Comparison of ENCODE assay signal across 11 mouse cellular contexts in the genomic region with DNA sequence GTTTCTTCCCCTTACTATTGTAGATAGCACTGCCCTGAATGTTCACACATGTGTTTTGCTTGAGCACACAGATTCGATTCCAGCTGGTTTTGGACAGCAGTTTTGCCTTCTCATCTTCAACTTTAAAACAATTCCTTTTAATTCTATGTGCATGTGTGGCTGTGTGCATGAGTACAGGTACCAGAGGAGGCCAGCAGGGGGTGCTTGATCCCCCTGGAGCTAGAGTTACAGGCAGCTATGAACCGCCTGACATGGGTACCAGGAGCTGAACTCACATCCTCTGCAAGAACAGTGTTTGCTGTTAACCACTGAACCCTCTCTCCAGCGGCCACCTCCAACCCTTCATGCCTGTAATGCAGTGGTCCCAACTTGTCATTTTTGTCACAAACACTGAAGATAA. TPM values are rescaled to one million over a fixed set of nuclear protein-coding genes. Genes with fewer than 3 reads are reported as not detected.
DNase-seq lines count a peak whose midpoint lies in the region; ATAC-seq and TF ChIP-seq lines count a peak whose summit lies in the region.
"Had no signal": no experiment of that assay in that cellular context is flagged by ENCODE, and none has a peak within 500 bp of the region (broad histone marks: within the 10 kb centered on the region; RNA-seq: fewer than 3 reads in every experiment).

No protein-coding gene starts in this region.

- no peak overlapping the region for H3K4me2 ChIP-seq in kidney, postnatal 0 days (ENCODE audit: low read length)
- H3K4me2 ChIP-seq in kidney, embryonic 15.5 days: no peak overlapping the region
- H3K4me2 ChIP-seq: forebrain, embryonic 13.5 days; lung, embryonic 15.5 days had no signal

- peaks cover 33% of the 10 kb centered on the region for H3K36me3 ChIP-seq in kidney, postnatal 0 days (ENCODE audit: insufficient read depth, low read length)
- H3K36me3 ChIP-seq in kidney, embryonic 15.5 days: peaks cover 66% of the 10 kb centered on the region

- no peak for DNase-seq in kidney, postnatal 0 days (ENCODE audit: low spot score)
- peak; percentile 16 for DNase-seq in thymus, postnatal 0 days (ENCODE audit: low spot score)
- no peak for DNase-seq in thymus, adult 18-20 months
- no peak for DNase-seq in frontal cortex, postnatal 25 days (ENCODE audit: low spot score in 2 of 2)
- no peak for DNase-seq in urinary bladder, postnatal 14 days (ENCODE audit: low spot score)
- DNase-seq in heart, postnatal 4 days: no peak
- DNase-seq: adrenal gland, postnatal 25 days had no signal

- H3K9me3 ChIP-seq in kidney, postnatal 0 days (replicated peaks; ENCODE audit: low read length): no peaks in the 10 kb centered on the region
- H3K9me3 ChIP-seq in kidney, embryonic 15.5 days (replicated peaks): no peaks in the 10 kb centered on the region
- H3K9me3 ChIP-seq: forebrain, embryonic 13.5 days; lung, embryonic 15.5 days had no signal

- peaks cover 10% of the 10 kb centered on the region for H3K4me1 ChIP-seq in kidney, postnatal 0 days (replicated peaks; ENCODE audit: insufficient read depth, low read length)
- peaks cover 26% of the 10 kb centered on the region for H3K4me1 ChIP-seq in kidney, embryonic 15.5 days
- peaks cover 3% of the 10 kb centered on the region for H3K4me1 ChIP-seq in bone marrow, adult 2 months (ENCODE audit: control insufficient read depth, insufficient read depth, low read length)

- no peak overlapping the region for H3K27ac ChIP-seq in kidney, postnatal 0 days
- no peak overlapping the region for H3K27ac ChIP-seq in kidney, embryonic 15.5 days
- H3K27ac ChIP-seq in bone marrow, adult 2 months (ENCODE audit: control insufficient read depth, insufficient read depth, low read depth, low read length, poor library complexity): no peak overlapping the region
- H3K27ac ChIP-seq: forebrain, embryonic 13.5 days; lung, embryonic 15.5 days had no signal

- ATAC-seq in kidney, postnatal 0 days (replicated peaks; ENCODE audit: low FRiP score, low read depth): no peak
- no peak for ATAC-seq in kidney, embryonic 15.5 days (replicated peaks; ENCODE audit: low FRiP score)
- ATAC-seq: forebrain, embryonic 13.5 days had no signal

- H3K9ac ChIP-seq in kidney, postnatal 0 days (ENCODE audit: low read depth, low read length): no peak overlapping the region
- no peak overlapping the region for H3K9ac ChIP-seq in kidney, embryonic 15.5 days
- H3K9ac ChIP-seq: forebrain, embryonic 13.5 days; lung, embryonic 15.5 days had no signal

- no peaks in the 10 kb centered on the region for H3K27me3 ChIP-seq in kidney, postnatal 0 days (ENCODE audit: insufficient read depth, low read length)
- no peaks in the 10 kb centered on the region for H3K27me3 ChIP-seq in kidney, embryonic 15.5 days
- H3K27me3 ChIP-seq: forebrain, embryonic 13.5 days; lung, embryonic 15.5 days had no signal

- TF ChIP-seq CTCF in kidney, postnatal 0 days (IDR thresholded peaks at IDR 0.05; ENCODE audit: low read depth): peak; percentile 58
- TF ChIP-seq CTCF in bone marrow, adult 2 months (IDR thresholded peaks at IDR 0.05; ENCODE audit: control insufficient read depth, insufficient read depth, low read length): peak; percentile 42; the same call in 1 of the 2 replicates

- no peak for TF ChIP-seq POLR2A in bone marrow, adult 2 months (IDR thresholded peaks at IDR 0.05; ENCODE audit: borderline replicate concordance, control insufficient read depth, low read depth, low read length)

- no peak overlapping the region for H3K4me3 ChIP-seq in kidney, postnatal 0 days (replicated peaks; ENCODE audit: low read depth, low read length)
- H3K4me3 ChIP-seq in kidney, embryonic 15.5 days (replicated peaks): no peak overlapping the region
- H3K4me3 ChIP-seq in bone marrow, adult 2 months (replicated peaks; ENCODE audit: control insufficient read depth, low read depth, low read length): no peak overlapping the region
- H3K4me3 ChIP-seq: forebrain, embryonic 13.5 days; lung, embryonic 15.5 days had no signal

- WGBS in kidney, postnatal 0 days: 94% methylated on average over 3 of the region's 3 CpGs
- WGBS in kidney, embryonic 15.5 days: 92% methylated on average over 3 of the region's 3 CpGs
- WGBS in bone marrow, adult 2 months: 93% methylated on average over 3 of the region's 3 CpGs

RNA-seq across cellular contexts. Expression of gene Tmem116, which starts 3.2 kb away (rescaled TPM):
- 32.7 and 36.8 TPM in 2 replicates for polyA plus RNA-seq in kidney, postnatal 0 days (2015; fragmentation: Nextera tagmentation; extraction: Ambion mirVana)
- polyA plus RNA-seq in kidney, embryonic 15.5 days (2015; fragmentation: Nextera tagmentation; extraction: Ambion mirVana): 6.7 and 8.5 TPM in 2 replicates
- polyA plus RNA-seq in thymus, postnatal 0 days (2015; fragmentation: Nextera tagmentation; extraction: Ambion mirVana): 1.5 and 2.0 TPM in 2 replicates
- not detected in 2 replicates for polyA plus RNA-seq in bone marrow, adult 2 months (2011; ENCODE audit: insufficient read depth, insufficient read length, low replicate concordance, missing spikeins)
- 1 to 10 TPM; 5.5 to 5.6 TPM for total RNA-seq in heart, postnatal 4 days (2021)

RNA-seq across cellular contexts. Expression of gene Erp29, which starts 3.9 kb away (rescaled TPM):
- polyA plus RNA-seq in kidney, postnatal 0 days (2015; fragmentation: Nextera tagmentation; extraction: Ambion mirVana): 190 and 195 TPM in 2 replicates
- 165 and 174 TPM in 2 replicates for polyA plus RNA-seq in kidney, embryonic 15.5 days (2015; fragmentation: Nextera tagmentation; extraction: Ambion mirVana)
- 102 and 107 TPM in 2 replicates for polyA plus RNA-seq in thymus, postnatal 0 days (2015; fragmentation: Nextera tagmentation; extraction: Ambion mirVana)
- polyA plus RNA-seq in bone marrow, adult 2 months (2011; ENCODE audit: insufficient read depth, insufficient read length, low replicate concordance, missing spikeins): 161 and 240 TPM in 2 replicates
- 100 to 1,000 TPM; 110 TPM for total RNA-seq in heart, postnatal 4 days (2021)

RNA-seq across cellular contexts. Expression of gene Naa25, which starts 50.7 kb away (rescaled TPM):
- polyA plus RNA-seq in kidney, postnatal 0 days (2015; fragmentation: Nextera tagmentation; extraction: Ambion mirVana): 24.4 and 29.6 TPM in 2 replicates
- polyA plus RNA-seq in kidney, embryonic 15.5 days (2015; fragmentation: Nextera tagmentation; extraction: Ambion mirVana): 43.7 and 44.5 TPM in 2 replicates
- polyA plus RNA-seq in thymus, postnatal 0 days (2015; fragmentation: Nextera tagmentation; extraction: Ambion mirVana): 33.6 and 36.8 TPM in 2 replicates
- 11.6 and 22.3 TPM in 2 replicates for polyA plus RNA-seq in bone marrow, adult 2 months (2011; ENCODE audit: insufficient read depth, insufficient read length, low replicate concordance, missing spikeins)
- total RNA-seq in heart, postnatal 4 days (2021): 10 to 100 TPM; 21.6 TPM

RNA-seq across cellular contexts. Expression of gene Adam1b, which starts 54.8 kb away (rescaled TPM):
- 0.12 and 0.28 TPM in 2 replicates for polyA plus RNA-seq in kidney, postnatal 0 days (2015; fragmentation: Nextera tagmentation; extraction: Ambion mirVana)
- 0.08 and 0.22 TPM in 2 replicates for polyA plus RNA-seq in kidney, embryonic 15.5 days (2015; fragmentation: Nextera tagmentation; extraction: Ambion mirVana)
- polyA plus RNA-seq in thymus, postnatal 0 days (2015; fragmentation: Nextera tagmentation; extraction: Ambion mirVana): 0.05 TPM in 1 of 2 replicates, not detected in the other
- polyA plus RNA-seq in bone marrow, adult 2 months (2011; ENCODE audit: insufficient read depth, insufficient read length, low replicate concordance, missing spikeins): not detected in 2 replicates
- total RNA-seq in heart, postnatal 4 days (2021): not detected
- total RNA-seq: adrenal gland, postnatal 25 days had no signal
- polyA plus RNA-seq: forebrain, embryonic 13.5 days; lung, embryonic 15.5 days had no signal
